Mouse (Mus musculus) neural tube, embryonic 12.5 days (tissue): ENCODE data around the gene Spata31d1d. TPM values are rescaled to one million over a fixed set of nuclear protein-coding genes. Genes with fewer than 3 reads are reported as not detected.
A peak's percentile ranks its signal among the peaks of the same experiment; 100 is the strongest.
"Not testable (repeated sequence)": the region's sequence is repeated elsewhere in the genome, so short reads cannot be mapped to it uniquely, and the experiment has no call there.

Experiments
- ATAC-seq: fragments of 200-750 bp; cut with Nextera tagmentation; 2 replicates; pipeline ENCODE4 v1.8.0; 2017; ENCODE audit warnings: low read depth, mild to moderate bottlenecking, moderate TSS enrichment, moderate library complexity; ENCODE audit not compliant: low FRiP score
- H3K27ac ChIP-seq: fragments of 300-500 bp; sonication (generic); 2 replicates; pipeline ENCODE4 v1.5.1; 2016
- H3K27me3 ChIP-seq: fragments of 300-500 bp; sonication (generic); replicated peaks from 2 replicates; pipeline ENCODE4 v1.6.1; 2016; ENCODE audit warnings: mild to moderate bottlenecking
- H3K36me3 ChIP-seq: fragments of 300-500 bp; sonication (generic); 2 replicates; pipeline ENCODE4 v1.6.1; 2016; ENCODE audit warnings: mild to moderate bottlenecking
- H3K4me1 ChIP-seq: fragments of 300-500 bp; sonication (generic); 2 replicates; pipeline ENCODE4 v1.6.1; 2016
- H3K4me2 ChIP-seq: fragments of 300-500 bp; sonication (generic); replicated peaks from 2 replicates; pipeline ENCODE4 v1.6.1; 2016; ENCODE audit warnings: mild to moderate bottlenecking
- H3K4me3 ChIP-seq: fragments of 300-500 bp; sonication (generic); 2 replicates; pipeline ENCODE4 v1.5.1; 2016
- H3K9ac ChIP-seq: fragments of 300-500 bp; sonication (generic); 2 replicates; pipeline ENCODE4 v1.6.1; 2016; ENCODE audit warnings: mild to moderate bottlenecking
- H3K9me3 ChIP-seq: fragments of 300-500 bp; sonication (generic); 2 replicates; pipeline ENCODE4 v1.6.1; 2016; ENCODE audit warnings: mild to moderate bottlenecking
- WGBS: fragments of 180-500 bp; shearing (Covaris S2); methylation state at CpG from one replicate; pipeline ENCODE4 v1.1.7; 2016; 5-methylcytosine and 5-hydroxymethylcytosine counted together
- polyA plus RNA-seq: library from polyadenylated mRNA; unstranded; fragments of >200 nt; fragmentation: Nextera tagmentation; extraction: Ambion mirVana; gene quantifications from 2 replicates; pipeline ENCODE4 v1.2.1, GENCODE M21; 2016

Gene Spata31d1d
- polyA plus RNA-seq, 1 experiment from 2014 or later = not detected

- no peaks in the 10 kb centered on the region for H3K9me3 ChIP-seq
- peak overlapping the region; percentile 45 for H3K4me2 ChIP-seq
- 37% methylated on average over 29 of the region's 29 CpGs for WGBS
- no peak for ATAC-seq
- H3K4me3 ChIP-seq = no peak overlapping the region
- H3K4me1 ChIP-seq = peaks cover 6% of the 10 kb centered on the region; the same call in 1 of the 2 replicates
- H3K9ac ChIP-seq = no peak overlapping the region
- H3K27ac ChIP-seq = no peak overlapping the region
- no peaks in the 10 kb centered on the region for H3K36me3 ChIP-seq
- no peaks in the 10 kb centered on the region; the same call in 1 of the 2 replicates for H3K27me3 ChIP-seq
Measured at GRCm38 (mm10) chr13:59726139-59726867, 5.2 kb downstream of the Spata31d1d start.

- H3K4me1 ChIP-seq, H3K36me3 ChIP-seq, ATAC-seq, H3K9ac ChIP-seq, H3K27ac ChIP-seq, H3K4me2 ChIP-seq, H3K9me3 ChIP-seq, H3K4me3 ChIP-seq, H3K27me3 ChIP-seq: not testable (repeated sequence)
- WGBS = 84% methylated on average over 1 of the region's 1 CpGs
Measured at GRCm38 (mm10) chr13:59722089-59722488, 9.5 kb downstream of the Spata31d1d start.

GRCm38 (mm10) chr13:59719475-59719874, 12.1 kb downstream of the Spata31d1d start:
- no peaks in the 10 kb centered on the region for H3K36me3 ChIP-seq
- no peak overlapping the region for H3K9ac ChIP-seq
- ATAC-seq = no peak

GRCm38 (mm10) chr13:59718857-59719440, 12.6 kb downstream of the Spata31d1d start:
- H3K27me3 ChIP-seq, H3K9ac ChIP-seq, H3K9me3 ChIP-seq, ATAC-seq, H3K4me3 ChIP-seq, H3K4me2 ChIP-seq, H3K4me1 ChIP-seq, H3K36me3 ChIP-seq, H3K27ac ChIP-seq: not testable (repeated sequence)
- 40% methylated on average over 6 of the region's 6 CpGs for WGBS

More at GRCm38 (mm10) chr13:59719475-59719874, 12.1 kb downstream of the Spata31d1d start:
- H3K4me2 ChIP-seq = no peak overlapping the region
- H3K4me3 ChIP-seq = no peak overlapping the region
- H3K9me3 ChIP-seq = no peaks in the 10 kb centered on the region
- H3K4me1 ChIP-seq = no peaks in the 10 kb centered on the region
- WGBS = 100% methylated on average over 1 of the region's 1 CpGs
- H3K27ac ChIP-seq = no peak overlapping the region
- no peaks in the 10 kb centered on the region for H3K27me3 ChIP-seq

- H3K4me3 ChIP-seq = no peak overlapping the region
Measured at GRCm38 (mm10) chr13:59713710-59714109, 17.8 kb downstream of the Spata31d1d start.

GRCm38 (mm10) chr13:59711984-59712383, 19.6 kb downstream of the Spata31d1d start, which contains the start of gene Spata31d1b:
Gene Spata31d1b, plus strand, starts transcription at chr13:59712284.
- not testable (repeated sequence) for H3K4me1 ChIP-seq, H3K9ac ChIP-seq, H3K27ac ChIP-seq, H3K36me3 ChIP-seq, H3K4me2 ChIP-seq, H3K27me3 ChIP-seq, H3K9me3 ChIP-seq, ATAC-seq, H3K4me3 ChIP-seq
- WGBS = 76% methylated on average over 3 of the region's 3 CpGs

More at GRCm38 (mm10) chr13:59713710-59714109, 17.8 kb downstream of the Spata31d1d start:
- H3K4me2 ChIP-seq = no peak overlapping the region
- H3K36me3 ChIP-seq = no peaks in the 10 kb centered on the region
- WGBS = 51% methylated on average over 3 of the region's 3 CpGs
- H3K9me3 ChIP-seq = no peaks in the 10 kb centered on the region
- ATAC-seq = no peak
- no peaks in the 10 kb centered on the region for H3K27me3 ChIP-seq
- no peak overlapping the region for H3K27ac ChIP-seq
- H3K4me1 ChIP-seq = no peaks in the 10 kb centered on the region
- H3K9ac ChIP-seq = no peak overlapping the region

- Histone ChIP-seq H3K4me1 (no peaks in the 10 kb centered on the region), H3K27me3 (no peaks in the 10 kb centered on the region), H3K36me3 (no peaks in the 10 kb centered on the region), H3K4me2 (no peak within 1 kb of the TSS), H3K27ac (no peak within 1 kb of the TSS), H3K4me3 (no peak within 1 kb of the TSS), H3K9ac (no peak within 1 kb of the TSS), H3K9me3 (no peaks in the 10 kb centered on the region)
- ATAC-seq = no peak
- WGBS = 93% methylated on average over 15 of the region's 15 CpGs
Measured at GRCm38 (mm10) chr13:59710230-59710629, 21.3 kb downstream of the Spata31d1d start, which contains the start of gene Spata31d1a. Gene Spata31d1a, minus strand, starts transcription at chr13:59710330.

GRCm38 (mm10) chr13:59704562-59704961, 27.0 kb downstream of the Spata31d1d start:
- H3K4me2 ChIP-seq = no peak overlapping the region
- H3K27ac ChIP-seq = no peak overlapping the region
- H3K36me3 ChIP-seq = no peaks in the 10 kb centered on the region
- no peak for ATAC-seq
- 66% methylated on average over 12 of the region's 12 CpGs for WGBS
- H3K4me3 ChIP-seq = no peak overlapping the region
- no peaks in the 10 kb centered on the region for H3K9me3 ChIP-seq
- H3K9ac ChIP-seq = no peak overlapping the region
- H3K4me1 ChIP-seq = no peaks in the 10 kb centered on the region
- H3K27me3 ChIP-seq = no peaks in the 10 kb centered on the region

GRCm38 (mm10) chr13:59703514-59703913, 28.0 kb downstream of the Spata31d1d start:
- Histone ChIP-seq H3K27me3 (no peaks in the 10 kb centered on the region), H3K4me3 (no peak overlapping the region), H3K4me2 (no peak overlapping the region), H3K9me3 (no peaks in the 10 kb centered on the region), H3K4me1 (no peaks in the 10 kb centered on the region), H3K36me3 (no peaks in the 10 kb centered on the region), H3K9ac (no peak overlapping the region), H3K27ac (no peak overlapping the region)
- 87% methylated on average over 12 of the region's 12 CpGs for WGBS
- no peak for ATAC-seq

GRCm38 (mm10) chr13:59700137-59700536, 31.4 kb downstream of the Spata31d1d start:
- H3K36me3 ChIP-seq, H3K4me3 ChIP-seq, H3K4me1 ChIP-seq, ATAC-seq, H3K4me2 ChIP-seq, H3K9me3 ChIP-seq, H3K27me3 ChIP-seq, H3K27ac ChIP-seq, H3K9ac ChIP-seq: not testable (repeated sequence)
- WGBS = 74% methylated on average over 1 of the region's 1 CpGs

- H3K4me1 ChIP-seq = no peaks in the 10 kb centered on the region
- H3K9ac ChIP-seq = no peak overlapping the region
- 93% methylated on average over 8 of the region's 8 CpGs for WGBS
- no peak overlapping the region for H3K4me2 ChIP-seq
- no peaks in the 10 kb centered on the region for H3K27me3 ChIP-seq
- ATAC-seq = no peak
- no peak overlapping the region for H3K4me3 ChIP-seq
- H3K9me3 ChIP-seq = no peaks in the 10 kb centered on the region
- no peak overlapping the region for H3K27ac ChIP-seq
- H3K36me3 ChIP-seq = no peaks in the 10 kb centered on the region
Measured at GRCm38 (mm10) chr13:59699131-59699530, 32.4 kb downstream of the Spata31d1d start.

- H3K4me1 ChIP-seq = peaks cover 2% of the 10 kb centered on the region; the same call in 1 of the 2 replicates
- no peaks in the 10 kb centered on the region for H3K27me3 ChIP-seq
- H3K9me3 ChIP-seq = 0 out of 2 replicates have a peak, but pooled peaks cover 2% of the 10 kb centered on the region
- no peak overlapping the region for H3K4me2 ChIP-seq
- 90% methylated on average over 7 of the region's 7 CpGs for WGBS
- ATAC-seq = no peak
- H3K4me3 ChIP-seq = no peak overlapping the region
- no peaks in the 10 kb centered on the region for H3K36me3 ChIP-seq
- H3K9ac ChIP-seq = no peak overlapping the region
- H3K27ac ChIP-seq = no peak overlapping the region
Measured at GRCm38 (mm10) chr13:59695781-59696180, 35.8 kb downstream of the Spata31d1d start.
